Mouse (Mus musculus) adrenal gland, adult (tissue): ENCODE measurements at regions not wholly inside any gene's neighbourhood (a gene's known extent, or its start where the extent isn't known, plus 50 kb on each side); places are given as distances from the start of the nearest gene placed in this dataset.

Source experiments
- DNase-seq, 2 experiments: peaks; one replicate each; pipeline ENCODE4 v3.0.0; 2022 to 2023; ENCODE audit warnings: low spot score in 1 of 2; ENCODE audit not compliant: inconsistent age in 2 of 2

DNA sequence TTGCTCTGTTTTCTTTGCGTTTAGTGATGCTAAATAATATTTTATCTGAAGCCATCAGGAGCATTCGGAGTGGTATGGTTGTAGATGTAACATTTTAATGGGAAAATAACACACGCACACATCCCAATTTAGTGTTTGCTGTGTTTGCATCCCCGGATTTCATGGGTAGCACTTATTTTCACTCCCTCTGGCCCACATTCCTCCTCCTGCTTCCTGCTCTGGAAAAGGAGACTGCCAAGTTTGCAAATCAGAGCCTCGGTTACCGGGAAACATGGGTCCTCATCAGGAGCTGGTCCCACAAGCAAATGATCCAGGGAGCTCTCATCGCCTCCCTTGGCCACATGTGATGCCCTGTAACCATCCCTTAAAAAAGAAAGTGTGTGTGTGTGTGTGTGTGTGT is 94.3 kb upstream of the Npas2 start:
- no peak for DNase-seq

DNA sequence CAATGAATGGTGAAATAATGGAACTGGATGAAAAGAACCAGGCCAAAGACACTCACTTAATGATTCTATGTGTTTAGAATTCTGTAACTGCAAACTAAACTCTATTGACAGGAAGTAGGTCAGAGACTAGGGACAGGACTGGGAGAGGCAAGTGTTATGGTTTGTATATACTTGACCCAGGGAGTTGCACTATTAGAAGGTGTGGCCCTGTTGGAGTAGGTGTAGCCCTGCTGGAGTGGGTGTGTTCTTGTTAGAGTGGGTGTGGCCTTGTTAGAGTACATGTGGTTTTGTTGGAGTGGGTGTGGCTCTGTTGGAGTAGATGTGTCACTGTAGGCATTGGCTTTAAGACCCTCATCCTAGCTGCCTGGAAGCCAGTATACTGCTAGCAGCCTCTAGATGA is 93.0 kb upstream of the Npas2 start:
- DNase-seq, result no peak

DNA sequence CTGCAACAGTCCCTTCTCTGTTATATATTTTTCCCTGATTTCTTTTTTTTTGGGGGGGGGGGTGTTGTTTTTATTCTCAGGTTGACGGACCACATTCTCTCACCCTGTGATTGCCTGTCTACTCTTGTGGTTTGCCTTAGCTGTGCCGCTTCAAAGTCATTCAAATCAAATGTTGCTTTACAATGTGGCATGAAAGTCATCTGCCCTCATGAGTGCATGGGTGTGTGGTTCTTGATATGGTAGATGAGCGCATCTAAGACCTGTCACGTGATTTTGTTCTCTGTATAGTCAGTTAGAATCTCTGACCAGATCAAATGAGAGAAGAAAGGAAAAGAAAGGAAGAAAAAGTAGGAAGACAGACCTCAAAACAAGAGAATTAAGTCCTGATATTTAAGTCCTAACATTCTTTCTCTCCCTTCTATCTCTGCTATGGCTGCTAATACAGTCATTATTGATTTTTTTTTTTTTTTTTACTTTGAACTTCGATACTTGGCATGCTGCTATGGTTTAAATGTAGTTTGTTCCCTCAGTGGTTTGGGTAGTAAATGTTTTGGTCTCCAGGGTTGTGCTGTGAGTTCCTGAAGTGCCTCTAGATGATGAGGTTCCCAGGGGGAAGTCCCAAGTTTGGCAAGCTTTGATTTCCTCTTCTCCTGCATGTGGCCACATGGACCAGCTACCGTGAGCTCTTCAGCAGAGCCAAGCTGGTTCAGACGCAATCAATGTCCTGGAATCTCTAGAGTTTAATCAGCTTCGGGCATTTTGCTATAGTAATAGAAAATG is 91.2 kb upstream of the Npas2 start:
- no peak for DNase-seq

DNA sequence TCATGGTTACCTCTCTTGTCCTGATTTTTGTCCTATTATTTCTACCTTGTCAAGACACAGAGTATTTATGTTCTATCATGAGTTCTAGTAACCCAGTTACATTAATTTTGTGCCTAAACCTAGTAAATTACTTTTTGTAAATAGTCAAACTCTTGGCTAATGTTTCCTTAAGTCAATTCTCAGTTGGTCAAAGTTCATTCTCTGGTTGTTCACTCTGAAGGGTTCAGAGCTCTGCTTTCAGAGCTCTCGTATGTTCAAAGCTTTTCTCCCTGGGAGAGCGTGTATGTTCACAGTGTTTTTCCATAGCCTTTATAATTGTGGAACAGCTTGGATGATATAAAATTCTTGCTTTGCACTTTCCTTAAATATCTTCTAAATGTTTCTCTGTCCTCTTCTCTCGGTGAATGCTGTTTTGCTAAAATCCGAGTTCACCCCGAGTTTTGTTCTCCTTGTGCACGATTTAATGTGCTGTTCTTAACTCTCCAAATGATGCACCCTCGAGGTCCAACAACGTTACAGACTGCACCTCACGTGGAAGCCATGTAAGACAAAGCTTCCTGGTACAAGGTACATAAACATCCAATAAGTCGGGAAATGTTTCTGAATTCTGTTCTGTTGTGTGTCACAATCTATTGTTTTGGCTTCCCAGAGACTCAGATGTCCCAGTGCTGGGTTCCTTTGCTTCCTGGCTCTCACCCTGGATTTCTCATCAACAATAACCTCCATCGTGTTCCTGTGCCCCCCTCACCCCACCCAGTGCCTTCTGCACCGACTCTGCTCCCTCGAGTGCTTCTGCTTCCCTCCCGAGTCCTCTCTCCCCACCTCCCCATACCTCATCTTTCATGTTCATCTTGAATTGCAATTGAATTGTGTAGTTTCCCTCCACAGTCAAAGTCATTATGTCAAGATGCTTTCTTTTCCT is 90.3 kb upstream of the Npas2 start:
- no peak for DNase-seq

DNA sequence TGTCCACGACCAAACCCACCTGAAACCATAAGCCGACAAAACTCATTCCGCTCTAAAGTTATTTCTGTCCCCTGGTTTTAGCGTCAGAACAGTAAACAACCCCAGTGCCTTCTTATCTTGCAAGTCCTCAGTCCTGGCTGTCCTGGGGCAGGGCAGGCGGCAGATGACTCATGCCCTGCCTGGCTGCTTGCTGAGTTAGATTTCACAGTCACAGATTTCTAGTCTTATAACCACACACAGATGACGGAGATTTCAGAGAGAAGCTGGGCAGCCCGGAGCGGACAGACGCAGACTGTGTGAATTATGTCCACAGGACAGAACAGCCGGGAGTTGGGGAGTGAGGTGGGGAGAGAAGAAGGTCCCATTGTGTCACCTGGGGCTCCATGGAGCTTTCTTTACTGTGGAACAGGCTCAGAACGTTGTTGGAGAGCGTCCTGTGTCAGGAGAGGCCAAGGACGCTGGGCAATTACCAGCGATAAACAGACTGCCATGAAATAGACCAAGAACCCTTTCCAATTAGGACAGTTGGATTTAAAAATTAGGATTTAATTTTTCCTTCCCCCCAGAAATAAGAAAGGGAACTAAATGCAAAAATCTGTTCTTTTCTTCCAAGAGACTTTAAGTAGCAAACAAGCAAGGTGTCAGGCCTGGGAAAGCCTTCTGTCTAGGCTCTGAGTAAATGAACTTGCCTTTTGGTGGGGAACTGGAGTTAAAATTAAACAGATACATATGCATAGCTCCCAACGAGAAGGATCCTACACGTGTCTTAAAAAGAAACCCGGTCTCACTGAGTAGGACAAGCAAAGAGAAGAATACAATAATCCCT is 87.8 kb upstream of the Npas2 start:
- DNase-seq, result peak; percentile 86 to 93

DNA sequence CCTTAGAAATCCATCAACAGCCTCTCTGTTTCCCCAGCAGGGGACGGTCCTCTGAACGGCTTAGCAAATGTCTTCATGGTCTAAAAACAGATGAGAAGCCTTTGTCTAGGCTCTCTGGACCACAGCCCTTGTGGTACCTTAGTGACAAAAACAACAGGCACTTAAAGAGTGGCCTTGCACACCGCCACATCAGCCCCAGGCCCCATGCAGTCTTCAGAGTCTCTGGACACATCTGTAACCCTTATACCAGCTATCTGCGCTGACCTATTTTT is 87.2 kb upstream of the Npas2 start:
- DNase-seq, result no peak

DNA sequence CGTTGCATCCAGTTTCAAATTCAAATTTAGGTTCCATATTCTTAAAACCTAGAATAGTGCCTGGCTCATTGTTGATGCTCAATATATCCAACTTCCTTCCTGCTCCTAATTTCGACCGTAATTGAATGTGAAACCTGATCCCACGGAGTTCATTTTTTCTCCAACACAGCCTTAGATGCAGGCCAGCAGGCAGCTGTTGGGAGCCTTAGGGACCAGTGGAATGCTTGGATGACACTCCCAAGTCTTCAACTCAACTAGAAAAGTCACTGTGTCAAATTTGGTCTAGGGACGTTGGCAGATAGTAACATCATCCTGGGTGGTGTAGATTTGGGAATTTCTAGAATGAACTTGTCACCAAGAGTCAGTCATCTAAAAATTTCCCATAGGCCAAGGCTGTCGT is 86.9 kb upstream of the Npas2 start:
- DNase-seq, result no peak

DNA sequence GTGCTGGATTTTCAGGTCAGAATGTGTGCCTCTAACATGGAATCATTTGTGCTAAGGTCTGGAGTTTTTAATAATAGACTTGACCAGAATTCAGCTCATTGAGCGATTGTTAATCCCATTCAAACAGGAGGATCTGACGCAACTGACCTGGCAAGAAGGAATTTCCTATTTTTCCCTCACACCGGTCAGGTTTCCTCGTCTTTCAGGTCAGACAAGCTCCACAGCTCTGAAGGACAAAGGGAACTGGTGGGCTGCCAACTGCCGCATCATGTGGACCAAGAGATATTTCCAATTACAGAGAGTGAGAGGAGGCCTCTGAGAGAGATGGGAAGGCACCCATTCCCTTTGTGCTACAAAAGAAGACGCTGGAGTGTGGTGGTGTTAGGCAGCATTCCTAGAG is 77.2 kb upstream of the Npas2 start:
- no peak for DNase-seq

DNA sequence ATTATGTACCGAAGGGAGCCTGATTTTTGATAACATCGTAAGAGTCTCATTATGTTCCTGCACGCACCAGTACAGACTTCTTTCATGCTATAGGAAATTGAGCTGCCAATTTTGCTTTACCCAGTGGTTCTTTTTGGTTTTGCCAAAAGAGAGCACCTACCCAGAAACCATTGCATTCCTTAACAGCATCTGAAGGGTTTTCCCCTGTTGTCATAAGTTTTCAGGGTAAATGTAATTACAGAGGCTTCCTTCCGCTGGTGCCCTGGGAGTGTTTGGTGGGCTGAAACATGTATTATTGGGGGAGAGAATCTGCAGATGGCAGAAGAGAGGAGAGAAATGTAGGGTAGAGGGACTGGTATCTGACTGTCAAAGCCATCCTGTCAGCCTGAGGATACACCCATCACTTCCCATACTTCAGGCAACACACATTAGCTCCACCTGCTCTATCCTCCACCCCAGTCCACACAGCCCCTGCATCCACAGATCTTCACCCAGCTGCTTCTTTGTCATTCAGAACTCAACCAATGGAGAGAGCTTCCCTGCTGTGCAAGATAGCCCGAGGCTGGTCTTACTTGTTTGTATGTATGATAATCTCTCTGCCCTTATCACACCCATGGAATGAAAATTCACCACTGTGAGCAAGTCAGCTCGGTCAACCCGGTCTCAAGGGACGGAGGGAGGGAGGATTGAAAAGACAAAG is 71.1 kb upstream of the Npas2 start:
- no peak for DNase-seq

DNA sequence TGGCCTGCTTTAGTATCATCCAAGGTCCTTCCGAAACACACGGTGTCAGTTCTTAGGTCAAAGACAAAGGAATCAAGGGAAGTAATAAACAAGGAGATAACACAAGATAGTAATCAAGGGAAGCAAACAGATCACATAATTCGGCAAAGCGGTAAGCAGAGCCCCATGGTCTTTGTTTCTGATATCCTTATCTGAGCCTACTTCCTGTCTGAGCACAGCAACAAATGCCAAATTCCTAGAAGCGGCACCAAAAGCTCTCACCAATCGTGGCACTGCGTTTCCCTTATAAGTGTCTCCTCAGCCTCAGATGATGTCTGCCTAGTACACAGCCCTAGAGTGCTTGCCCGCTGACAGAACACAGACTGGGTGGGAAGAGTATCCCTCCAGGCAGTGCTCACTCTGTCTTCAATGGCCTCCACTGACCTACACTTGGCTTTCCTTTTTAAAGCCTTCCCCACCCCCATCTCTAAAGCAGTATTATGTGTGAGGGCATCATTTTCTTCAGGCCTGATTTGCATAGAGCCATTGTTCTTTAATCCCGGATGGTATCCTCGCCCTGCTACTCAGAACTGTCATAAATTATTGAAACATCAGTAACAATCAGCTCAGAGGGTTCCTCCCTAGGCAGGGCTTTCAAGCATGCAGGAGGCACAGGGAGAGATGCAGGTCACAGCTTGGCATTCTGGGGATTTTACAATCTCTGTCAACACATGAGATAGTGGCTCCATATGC is 70.3 kb upstream of the Npas2 start:
- DNase-seq, result no peak

DNA sequence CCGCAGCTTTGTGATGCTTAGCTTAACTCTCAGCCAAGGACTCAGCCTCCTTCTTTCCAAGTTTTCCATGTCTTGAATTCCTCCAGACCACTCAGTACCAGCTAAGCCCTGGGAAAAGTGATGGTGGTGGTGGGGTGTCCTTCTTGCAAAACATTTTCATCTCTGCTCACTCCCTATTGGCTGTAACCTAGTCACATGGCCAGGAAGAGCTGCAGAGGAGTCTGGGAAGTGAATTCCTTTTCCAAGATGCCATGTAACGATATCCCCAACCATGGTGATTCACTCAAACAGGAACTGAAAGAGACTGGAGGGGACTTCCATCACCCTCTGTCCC is 69.8 kb upstream of the Npas2 start:
- no peak for DNase-seq

DNA sequence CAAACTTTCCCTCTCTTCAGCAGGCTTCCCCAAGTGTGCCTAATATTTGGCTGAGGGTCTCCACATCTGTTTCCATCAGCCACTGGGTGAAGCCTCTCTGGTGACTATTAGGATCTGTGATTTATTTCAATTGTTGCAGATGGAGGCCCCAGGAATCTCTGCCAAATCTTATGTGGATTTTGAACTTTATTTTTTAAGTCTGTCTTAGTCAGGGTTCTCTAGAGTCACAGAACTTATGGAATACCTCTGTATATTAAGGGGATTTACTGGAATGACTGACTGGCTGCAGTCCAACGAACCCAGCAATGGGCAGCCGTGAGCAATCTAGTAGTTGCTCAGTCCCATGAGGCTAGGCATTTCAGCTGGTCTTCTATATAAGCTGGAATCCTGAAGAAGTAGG is 59.0 kb upstream of the Npas2 start:
- no peak for DNase-seq

DNA sequence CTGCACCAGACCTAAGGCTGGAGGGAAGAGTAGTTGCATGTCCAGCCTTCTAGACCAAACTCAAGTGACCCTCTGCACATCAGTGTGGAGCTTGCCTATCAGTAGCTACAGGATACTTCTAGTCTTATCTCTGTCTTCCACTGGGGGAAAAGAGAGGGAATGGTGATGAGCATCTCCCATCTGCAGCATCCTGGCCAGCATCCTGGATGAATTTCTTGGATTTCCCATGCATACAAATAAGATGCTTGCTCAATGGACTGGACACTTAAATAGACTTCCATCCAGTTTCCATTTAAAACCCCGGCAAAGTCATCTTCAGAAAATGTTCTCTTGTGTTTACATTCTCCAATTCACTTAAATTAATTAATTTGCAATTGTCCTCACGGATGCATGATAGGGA is 50.5 kb upstream of the Npas2 start:
- no peak for DNase-seq

DNA sequence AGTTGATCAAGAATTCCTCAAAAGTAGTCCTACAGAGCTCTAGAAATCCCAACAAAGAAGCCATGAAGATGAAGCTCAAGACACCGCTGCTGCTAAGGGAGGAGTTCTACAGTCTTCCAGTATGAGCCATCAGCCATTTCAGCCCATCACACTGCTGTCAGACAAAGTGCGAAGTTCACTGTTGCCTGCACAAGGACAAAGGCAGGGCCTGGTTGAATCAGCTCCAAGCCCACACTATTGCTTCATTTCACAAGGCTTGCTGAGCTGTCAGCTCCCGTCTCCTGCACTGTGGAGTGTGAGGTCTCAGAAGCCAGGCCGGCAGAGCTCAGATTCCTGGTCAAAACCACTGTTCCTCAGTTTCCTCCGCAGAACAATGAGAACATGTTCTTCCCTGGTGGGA is 49.9 kb upstream of the Npas2 start:
- DNase-seq, result peak; percentile 5 to 79
